Mouse (Mus musculus): Measurements from ENCODE around the gene Slc44a5. TPM values are rescaled to one million over a fixed set of nuclear protein-coding genes. Genes with fewer than 3 reads are reported as not detected.

Slc44a5 gene
- polyA plus RNA-seq (2014; fragmentation: Illumina TruSeq; extraction: RNeasy Lipid Tissue Mini Kit (QIAGEN cat#74804); ENCODE audit: low read depth, low replicate concordance): 5.1 TPM

DNA sequence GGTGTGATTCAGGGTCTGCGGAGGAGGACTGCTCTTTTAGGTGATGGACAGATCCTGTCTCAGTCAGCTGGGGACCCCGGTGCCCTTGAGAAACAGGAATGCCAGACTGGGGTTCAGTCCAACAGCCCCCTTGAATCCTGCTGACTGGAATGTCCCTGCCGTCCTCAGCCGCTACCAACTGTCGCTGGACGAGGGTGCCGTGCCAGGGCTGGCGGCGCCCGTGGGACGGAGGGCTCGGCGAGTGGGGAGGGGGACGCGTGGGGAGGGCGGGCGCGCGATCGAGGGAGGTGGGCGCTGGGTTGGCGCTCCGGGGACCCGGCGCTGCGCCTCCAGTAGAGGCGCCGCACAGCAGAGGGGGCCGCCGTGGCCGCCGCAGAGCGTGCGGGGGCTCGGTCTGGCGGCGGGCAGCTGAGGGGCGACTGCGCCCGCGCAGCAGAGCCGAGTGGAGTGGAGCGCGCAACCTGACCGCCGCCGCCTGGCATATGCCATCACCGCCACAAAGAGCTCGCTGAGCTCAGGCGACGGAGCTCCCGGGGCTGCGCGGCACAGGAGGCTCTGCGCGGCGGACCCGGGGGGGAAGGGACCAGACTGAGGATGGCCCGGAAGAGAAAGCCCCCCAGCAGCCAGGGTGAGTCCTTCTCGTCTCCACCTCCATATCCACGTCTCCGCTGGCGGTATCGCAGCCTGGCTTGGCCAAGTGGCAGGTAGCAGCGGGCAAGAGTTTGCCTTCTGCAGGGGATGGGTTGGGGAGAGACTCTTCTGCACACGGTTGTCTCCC is at the start of gene Slc44a5:
Gene Slc44a5 (plus strand): TSS at position 266 of the 778 bp plus-strand sequence.

DNA sequence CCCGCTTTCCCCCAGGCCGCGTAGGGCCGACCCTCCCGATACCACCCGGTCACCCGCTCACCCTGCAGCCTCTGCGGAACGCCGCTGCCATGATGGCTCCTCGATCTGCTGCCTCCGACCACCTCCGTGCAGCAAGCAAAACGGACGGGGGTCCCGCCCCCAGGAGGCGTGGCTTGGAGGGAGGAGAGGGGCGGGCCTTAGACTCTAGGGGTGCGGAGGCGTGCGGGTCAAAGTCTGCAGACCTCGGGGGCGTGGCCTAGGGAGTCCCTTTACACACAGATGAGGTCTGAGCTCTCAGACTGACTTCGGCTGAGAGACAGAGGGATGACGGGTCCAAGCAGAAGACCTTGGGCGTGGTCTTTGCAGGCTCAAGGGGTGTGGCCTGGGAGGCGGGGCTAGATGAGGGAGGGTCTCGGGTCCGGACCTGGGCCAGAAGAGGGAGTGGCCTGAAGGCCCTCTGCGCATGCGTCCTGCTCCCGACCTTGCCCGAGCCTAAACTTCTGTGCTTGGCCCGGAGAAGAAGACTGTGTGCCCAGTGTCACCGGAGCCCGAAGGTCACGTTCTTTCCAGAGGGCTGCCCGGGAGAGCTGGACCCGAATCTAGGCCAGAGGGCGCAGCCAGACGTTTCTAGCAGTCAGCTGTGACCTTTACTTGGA is 28.8 kb upstream of the Slc44a5 start, which contains the start of gene Acadm:
Gene Acadm (minus strand): TSS at position 298 of the 656 bp plus-strand sequence.

Other genes with a start within 250 kb of the Slc44a5 start
- gene St6galnac3, start 248.3 kb upstream of the Slc44a5 start, polyA plus RNA-seq (2014; fragmentation: Illumina TruSeq; extraction: RNeasy Lipid Tissue Mini Kit (QIAGEN cat#74804); ENCODE audit: low read depth, low replicate concordance): 3.1 TPM
- 554 TPM for gene Asb17, start 129.2 kb upstream of the Slc44a5 start, polyA plus RNA-seq (2014; fragmentation: Illumina TruSeq; extraction: RNeasy Lipid Tissue Mini Kit (QIAGEN cat#74804); ENCODE audit: low read depth, low replicate concordance)
- 47.4 TPM for gene Msh4, start 67.3 kb upstream of the Slc44a5 start, polyA plus RNA-seq (2014; fragmentation: Illumina TruSeq; extraction: RNeasy Lipid Tissue Mini Kit (QIAGEN cat#74804); ENCODE audit: low read depth, low replicate concordance)
- 13.7 TPM for gene Rabggtb, start 60.4 kb upstream of the Slc44a5 start, polyA plus RNA-seq (2014; fragmentation: Illumina TruSeq; extraction: RNeasy Lipid Tissue Mini Kit (QIAGEN cat#74804); ENCODE audit: low read depth, low replicate concordance)
- 23.2 TPM for gene Acadm, start 28.8 kb upstream of the Slc44a5 start, polyA plus RNA-seq (2014; fragmentation: Illumina TruSeq; extraction: RNeasy Lipid Tissue Mini Kit (QIAGEN cat#74804); ENCODE audit: low read depth, low replicate concordance)

All from testis, adult 10 weeks (tissue).